Mouse (Mus musculus) cerebellum, adult 2 months (tissue): ENCODE results near the gene Zfp367.

Experiments used
- CTCF ChIP-seq: fragments of 200-500 bp; IDR thresholded peaks from 2 replicates; pipeline ENCODE4 v1.5.1; 2011; ENCODE audit warnings: low read depth, mild to moderate bottlenecking, control low read depth, low read length, moderate library complexity, borderline replicate concordance; ENCODE audit not compliant: insufficient read depth
- POLR2A ChIP-seq: fragments of 200-500 bp; IDR thresholded peaks from 2 replicates; pipeline ENCODE4 v1.6.1; 2011; ENCODE audit warnings: low read length, control low read depth, borderline replicate concordance; ENCODE audit not compliant: insufficient read depth

GRCm38 (mm10) chr13:64178746-64179652 lies 26.0 kb upstream of the Zfp367 start:
- TF ChIP-seq CTCF (no peak), POLR2A (no peak)
